Mouse (Mus musculus): ENCODE measurements around the gene Tekt4.

Tekt4 gene

DNA sequence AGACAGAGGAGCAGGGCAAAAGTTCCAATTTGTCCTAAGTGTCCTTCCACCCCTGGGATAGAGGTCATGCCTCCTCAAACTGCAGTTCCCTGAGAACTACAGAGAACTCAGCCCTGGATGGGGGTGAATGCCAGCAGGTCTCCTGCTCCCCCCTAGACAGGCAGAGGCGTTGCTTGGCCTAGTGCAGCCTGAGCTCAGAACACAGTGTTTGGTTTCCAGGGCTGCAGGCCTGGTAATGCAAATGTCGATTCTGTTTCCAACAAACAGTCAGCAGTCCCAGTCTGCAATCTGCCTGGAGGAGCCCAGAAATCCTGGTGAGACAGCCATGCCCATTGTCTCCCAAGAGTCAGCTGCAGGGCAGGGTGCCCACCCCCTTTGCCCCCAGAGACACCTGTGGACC lies at the start of gene Tekt4:
Tekt4 (plus strand) TSS at position 344 of the 400 bp plus-strand sequence.
- no peak for DNase-seq (ENCODE audit: low spot score in 2 of 2)

DNA sequence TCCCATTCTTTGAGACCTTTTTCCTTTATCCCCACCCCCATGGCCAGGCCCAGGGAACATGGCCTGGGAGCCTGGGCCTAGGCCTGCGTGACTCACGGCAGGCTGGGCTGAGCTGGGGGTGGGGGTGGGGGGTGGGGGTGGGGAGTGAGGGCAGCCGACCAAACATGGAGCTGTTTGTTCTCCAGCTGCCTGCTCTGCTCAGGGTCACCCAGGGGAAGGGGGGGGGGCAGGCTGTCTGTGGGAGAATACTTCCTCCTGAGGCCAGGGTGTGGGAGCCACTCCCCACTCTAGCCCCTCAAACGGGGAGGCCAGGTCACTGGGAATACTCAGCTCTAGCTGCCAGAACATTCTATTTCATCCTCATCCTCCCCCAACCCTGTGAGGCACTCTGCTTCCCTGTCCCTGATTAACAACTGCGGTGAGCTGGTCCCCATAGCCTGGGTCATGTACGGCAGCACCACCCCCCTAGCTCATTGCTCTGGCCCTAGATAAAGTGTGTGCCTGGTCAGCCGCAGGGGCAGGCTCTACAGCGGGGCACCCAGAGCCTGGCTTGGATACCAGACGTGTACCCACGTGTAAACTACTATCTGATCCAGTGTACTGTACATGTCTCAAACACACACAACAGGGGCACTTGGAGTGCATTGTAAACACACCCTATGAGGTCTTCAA lies 49.1 kb upstream of the Tekt4 start:
- no peak for DNase-seq (ENCODE audit: low spot score in 2 of 2)

DNA sequence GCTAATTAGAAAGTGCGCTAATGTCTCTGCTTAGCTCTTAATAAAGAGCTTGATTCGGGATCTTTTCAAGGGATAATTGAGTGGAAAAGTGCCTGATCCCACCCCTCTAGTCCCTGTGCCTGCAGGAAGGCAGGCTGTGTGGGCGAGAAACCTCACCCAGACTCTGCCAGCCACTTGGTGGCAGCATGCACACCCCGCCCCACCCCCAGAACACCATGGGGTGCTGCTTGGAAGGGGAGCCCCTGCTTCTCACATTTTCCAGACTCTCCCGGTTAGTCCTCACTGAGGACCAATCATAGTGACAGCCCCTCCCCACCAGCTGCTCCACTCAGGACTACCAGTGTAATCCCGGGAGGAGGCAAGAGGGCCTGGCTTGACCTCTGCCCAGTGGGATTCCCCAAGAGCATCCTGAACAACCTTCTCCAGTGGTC lies 48.4 kb upstream of the Tekt4 start:
- DNase-seq (ENCODE audit: low spot score in 2 of 2), result no peak

DNA sequence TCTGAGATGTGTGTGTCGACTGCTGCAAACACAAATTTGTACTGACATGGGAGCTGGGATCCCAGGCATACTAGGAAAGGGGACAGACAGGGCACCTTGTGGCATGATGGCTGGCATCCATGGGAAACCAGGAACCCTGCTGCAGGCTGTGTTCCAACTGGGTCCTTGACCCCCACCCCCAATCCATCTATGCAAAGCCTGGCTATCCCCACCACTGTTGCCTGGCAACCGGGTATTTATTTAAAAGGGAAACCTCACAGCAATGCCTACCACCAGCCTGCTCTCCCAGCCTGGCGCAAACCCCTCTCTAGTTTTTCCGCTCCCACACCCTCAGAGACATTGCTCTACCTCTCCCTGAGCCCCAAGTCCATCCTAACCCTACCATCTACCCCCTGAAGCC lies 47.1 kb upstream of the Tekt4 start:
- no peak for DNase-seq (ENCODE audit: low spot score in 2 of 2)

DNA sequence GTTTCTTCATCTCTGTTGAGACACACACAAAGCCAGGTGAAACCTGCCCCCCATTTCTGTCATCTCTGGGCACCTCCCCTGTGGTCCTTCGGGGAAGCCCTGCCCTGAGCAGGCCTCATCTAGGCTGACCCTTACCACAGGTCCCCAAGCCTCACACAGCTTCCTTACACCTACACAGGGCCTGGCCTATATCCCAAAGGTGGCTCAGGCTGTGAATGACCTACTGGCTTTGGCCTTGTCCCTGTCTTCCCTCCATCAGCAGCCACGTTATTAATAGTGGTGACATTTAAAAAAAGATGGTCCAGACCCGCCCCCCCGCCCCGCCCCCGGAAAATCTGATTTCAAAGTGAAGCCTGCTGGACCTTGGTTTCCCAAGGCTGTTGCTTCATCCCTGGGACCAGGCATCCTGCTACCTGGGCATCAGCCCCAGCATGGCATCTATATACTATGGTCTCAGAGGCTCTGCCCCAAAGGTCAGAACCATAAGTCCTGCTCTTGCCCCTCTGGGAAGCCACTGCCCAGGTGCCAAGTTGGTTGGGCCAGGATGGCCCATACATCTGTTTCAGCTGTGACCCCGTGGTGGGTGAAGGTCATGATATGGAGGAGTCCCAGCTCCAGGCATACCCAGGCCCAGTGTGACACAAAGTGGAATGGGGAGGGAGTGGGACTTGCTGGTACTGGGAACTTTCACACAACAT lies 46.0 kb upstream of the Tekt4 start:
- no peak for DNase-seq (ENCODE audit: low spot score in 2 of 2)

DNA sequence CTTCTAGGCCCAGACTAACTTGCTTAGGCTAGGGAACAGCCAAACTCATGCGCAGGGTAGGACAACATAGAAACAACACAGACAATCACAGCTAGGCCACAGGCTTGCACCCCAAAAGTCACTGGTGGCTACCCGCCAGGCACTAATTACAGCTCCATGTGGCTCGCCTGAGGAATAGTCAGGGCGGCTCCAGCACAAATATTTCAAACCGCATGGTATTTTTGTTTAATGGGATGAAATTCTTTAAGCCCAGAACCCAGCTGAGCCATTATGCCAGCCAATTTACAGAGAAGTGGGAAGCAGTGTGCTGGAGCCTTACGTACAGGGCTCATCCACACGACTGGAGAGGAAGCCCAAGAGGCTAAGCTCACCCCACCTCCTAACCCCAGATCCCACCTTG lies 44.8 kb upstream of the Tekt4 start:
- no peak for DNase-seq (ENCODE audit: low spot score in 2 of 2)

DNA sequence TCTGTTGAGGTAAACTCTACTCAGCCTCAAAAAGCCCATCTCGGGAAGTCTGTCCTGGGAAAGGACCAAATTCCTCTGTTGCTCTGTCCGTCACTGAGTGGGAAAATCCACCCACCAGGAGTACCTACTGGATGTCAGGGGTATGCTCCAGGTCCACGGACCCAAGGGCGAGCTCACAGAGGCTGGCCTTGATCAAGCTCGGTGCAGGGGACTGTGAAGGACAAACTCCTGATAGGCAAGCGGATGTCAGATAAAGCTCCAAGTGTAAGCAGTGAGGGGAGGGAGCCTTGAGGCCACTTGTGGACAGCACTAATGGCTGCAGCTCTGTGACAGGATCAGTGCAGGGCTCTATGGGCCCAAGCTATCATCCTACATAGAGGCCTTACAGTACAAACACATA lies 44.2 kb upstream of the Tekt4 start:
- DNase-seq (ENCODE audit: low spot score in 2 of 2), result no peak

DNA sequence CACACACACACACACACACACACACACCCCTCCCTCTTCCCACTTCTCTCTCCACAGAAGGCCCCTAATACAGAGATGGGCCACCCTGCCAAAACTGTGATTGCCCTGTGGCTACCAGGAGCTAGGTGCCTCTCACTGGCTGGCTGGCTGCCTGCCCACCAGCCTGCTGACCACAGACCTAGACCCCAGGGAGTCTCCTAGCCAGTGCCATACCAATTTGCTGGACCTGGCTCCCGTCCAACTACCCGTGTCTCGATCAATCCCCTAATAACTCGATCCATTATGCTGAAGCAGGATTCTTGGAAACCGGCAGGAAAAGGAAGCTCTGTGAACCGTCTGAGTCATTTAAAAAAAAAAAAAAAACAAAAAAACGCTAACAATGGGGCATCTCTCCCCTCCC lies 43.6 kb upstream of the Tekt4 start:
- DNase-seq (ENCODE audit: low spot score in 2 of 2), result no peak

DNA sequence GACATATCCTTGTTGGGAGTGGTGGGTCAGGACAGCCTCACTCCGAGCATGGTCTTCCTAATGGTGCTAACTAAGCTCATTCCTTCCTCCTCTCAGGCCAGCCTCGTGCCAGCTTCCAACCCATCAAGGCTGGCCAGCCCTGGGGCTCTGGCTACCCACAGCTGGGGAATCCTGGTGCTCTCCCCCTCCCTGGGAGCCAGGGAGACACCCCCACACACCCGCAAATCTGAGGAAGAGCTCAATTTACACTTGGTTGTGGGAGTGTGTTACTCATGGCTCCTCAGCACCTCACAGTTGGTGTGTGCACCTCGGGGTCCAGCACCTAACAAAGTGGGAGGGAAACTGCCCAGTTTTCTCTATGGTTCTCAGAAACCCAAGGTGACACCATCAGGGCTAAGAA lies 43.2 kb upstream of the Tekt4 start:
- no peak for DNase-seq (ENCODE audit: low spot score in 2 of 2)

DNA sequence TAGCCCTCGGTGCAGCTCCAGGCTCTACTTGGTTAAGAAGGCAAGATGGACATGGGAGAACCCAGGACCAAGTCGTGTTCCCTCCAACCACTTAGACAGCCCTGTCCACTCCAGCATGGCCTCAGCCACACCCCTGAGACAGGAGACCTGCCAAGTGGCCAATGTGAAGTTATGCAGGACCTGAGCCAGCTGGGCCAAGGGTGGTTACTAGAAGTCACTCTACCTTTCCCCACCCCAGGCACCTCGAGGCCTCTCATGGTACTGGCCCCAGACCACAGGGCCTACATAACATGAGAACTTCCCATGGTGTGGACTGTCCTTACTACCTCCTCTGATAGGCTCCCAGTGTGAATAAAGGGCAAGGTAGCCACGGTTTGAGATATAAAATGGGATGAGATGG lies 40.2 kb upstream of the Tekt4 start:
- DNase-seq (ENCODE audit: low spot score in 2 of 2), result no peak

DNA sequence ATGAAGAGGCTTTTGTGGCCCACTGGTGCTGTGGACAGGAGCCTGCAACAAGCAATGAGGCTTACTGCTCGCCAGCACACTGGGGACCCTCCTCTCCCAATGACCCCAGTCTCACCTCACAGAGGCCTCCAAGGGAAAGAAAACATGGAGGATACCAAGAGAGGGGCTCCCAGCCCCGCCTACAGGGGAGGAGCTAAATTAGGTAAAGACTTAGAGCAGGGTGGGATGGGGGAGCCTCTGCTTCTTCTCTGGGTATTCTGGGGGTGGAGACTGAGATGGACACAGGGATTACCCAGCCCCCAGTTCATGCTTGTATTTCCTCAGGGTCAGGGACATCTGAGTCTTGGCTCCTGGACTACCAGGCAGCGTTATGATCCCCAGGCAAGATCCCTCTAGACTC lies 39.5 kb upstream of the Tekt4 start:
- DNase-seq (ENCODE audit: low spot score in 2 of 2), result no peak

DNA sequence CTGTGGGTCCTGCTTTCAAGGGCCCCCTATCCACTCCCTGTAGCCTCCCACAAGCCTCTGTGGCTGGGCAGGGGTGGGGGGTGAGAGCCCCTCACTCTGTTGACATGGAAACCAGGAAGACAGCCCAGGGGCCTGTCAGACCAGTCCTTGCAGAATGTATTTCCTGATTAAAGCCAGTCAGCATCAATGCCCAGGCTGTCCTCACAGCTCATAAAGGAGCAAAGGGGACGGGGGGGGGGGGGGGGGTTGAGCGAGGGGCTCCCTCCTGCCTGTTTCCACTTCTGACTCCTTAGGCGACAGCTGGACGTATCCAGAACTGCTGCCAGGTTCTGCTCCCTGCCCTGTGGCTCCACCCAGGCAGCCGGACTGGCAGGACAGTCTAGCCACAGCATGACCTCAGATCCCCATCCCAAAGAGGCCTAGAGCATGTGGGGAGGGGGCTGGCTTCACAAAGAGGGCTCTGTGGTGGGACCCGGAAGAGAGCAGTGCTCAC lies 38.9 kb upstream of the Tekt4 start:
- no peak for DNase-seq (ENCODE audit: low spot score in 2 of 2)

DNA sequence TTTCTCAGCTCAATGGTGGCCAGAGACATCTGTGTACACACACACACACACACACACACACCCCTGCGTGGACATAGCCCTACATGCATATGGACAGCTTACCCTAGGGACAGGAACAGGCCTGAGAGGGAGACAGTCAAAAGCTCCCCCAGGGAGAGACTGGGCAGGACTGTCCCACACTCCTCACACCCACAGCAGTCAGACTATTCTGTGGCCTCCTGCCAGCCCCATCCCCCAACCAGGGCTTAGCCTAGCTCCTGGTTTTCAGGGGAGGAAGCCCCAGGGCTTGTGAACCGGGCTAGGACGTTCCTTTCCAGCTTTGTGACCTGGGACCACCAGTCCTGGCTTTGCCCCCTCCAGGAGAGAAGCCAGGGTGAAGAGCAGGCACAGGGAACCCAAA lies 38.2 kb upstream of the Tekt4 start:
- no peak for DNase-seq (ENCODE audit: low spot score in 2 of 2)

DNA sequence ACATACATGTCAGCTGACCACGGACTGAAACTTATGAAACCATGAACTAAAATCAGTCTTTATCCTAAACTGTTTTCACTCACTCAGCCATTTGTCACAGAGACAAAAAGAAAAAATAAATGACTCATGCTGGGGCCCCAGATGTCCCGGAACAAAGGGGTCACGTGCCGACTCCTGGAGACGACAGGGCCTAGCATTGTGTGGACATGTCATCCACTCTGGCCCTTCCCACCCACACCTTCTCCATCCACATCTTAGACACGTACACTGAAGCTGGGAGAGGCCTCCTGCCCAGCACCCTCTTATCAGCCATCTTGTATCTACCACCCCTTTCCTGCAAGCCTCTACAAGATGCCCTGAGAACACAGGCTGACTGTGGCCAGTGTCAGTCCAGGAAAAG lies 36.4 kb upstream of the Tekt4 start:
- DNase-seq (ENCODE audit: low spot score in 2 of 2), result no peak

DNA sequence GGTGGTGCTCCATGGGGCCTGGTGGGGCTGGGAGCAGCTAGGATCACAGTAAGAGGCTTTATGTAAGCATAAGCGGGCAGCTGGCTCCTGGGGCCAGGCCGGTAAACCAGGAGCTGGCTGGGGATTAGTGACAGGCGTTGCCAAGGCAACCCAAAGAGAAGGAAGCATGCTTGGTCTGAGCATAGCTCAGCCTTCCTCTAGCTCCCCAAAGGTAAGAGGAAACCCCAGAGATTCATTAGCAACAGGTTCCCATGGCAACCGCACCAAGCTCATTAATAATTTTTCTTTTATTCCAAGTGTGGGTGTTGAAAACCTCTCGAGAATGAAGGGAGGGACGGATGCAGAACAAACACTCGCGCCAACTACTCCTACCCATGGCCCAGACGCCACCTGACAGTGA lies 35.5 kb upstream of the Tekt4 start:
- DNase-seq (ENCODE audit: low spot score in 2 of 2), result no peak

DNA sequence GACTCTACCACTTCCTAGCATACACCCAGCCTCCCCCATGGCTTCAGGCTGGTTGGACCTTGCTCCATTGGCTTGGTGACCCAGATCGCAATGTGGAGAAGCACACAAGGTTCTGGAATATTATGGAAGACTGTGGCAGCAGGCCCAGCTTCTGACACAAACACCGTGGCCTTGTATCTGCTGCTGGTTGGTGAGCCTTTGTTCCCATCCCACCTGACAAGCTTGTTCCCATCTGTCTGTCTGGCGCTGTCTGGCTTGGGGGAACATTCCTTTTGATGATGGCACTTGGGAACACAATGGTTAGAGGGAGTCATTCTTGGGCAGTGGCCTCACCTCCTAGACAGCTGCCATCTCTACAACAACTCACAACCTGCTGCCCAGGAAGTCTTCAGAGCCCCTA lies 33.4 kb upstream of the Tekt4 start:
- no peak for DNase-seq (ENCODE audit: low spot score in 2 of 2)

DNA sequence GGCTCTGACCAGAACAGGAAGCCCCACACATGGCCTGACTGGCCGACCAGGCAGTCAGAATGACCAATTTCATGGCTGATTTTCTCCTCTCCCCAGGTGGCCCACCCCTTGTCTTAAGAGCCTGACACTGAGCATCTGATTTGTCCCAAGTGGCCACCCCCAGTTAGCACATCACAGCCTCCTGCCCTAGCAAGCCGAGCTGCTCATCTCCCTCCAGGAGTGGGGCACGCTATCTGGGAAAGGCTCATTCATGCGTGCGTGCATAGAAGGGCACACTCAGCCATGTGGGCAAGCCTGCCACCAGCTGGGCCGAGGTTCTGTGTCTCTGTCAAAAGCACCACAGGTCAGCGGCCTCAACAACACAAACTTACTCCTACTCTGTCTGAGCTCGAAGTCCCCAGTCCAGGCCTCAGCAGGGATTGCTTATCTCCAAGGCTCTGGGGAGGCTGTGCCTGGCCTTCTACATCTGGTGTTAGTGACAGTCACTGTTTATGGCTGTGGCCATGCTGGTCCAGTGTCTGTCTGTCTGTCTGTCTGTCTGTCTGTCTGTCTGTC lies 29.8 kb upstream of the Tekt4 start:
- DNase-seq (ENCODE audit: low spot score in 2 of 2), result no peak

DNA sequence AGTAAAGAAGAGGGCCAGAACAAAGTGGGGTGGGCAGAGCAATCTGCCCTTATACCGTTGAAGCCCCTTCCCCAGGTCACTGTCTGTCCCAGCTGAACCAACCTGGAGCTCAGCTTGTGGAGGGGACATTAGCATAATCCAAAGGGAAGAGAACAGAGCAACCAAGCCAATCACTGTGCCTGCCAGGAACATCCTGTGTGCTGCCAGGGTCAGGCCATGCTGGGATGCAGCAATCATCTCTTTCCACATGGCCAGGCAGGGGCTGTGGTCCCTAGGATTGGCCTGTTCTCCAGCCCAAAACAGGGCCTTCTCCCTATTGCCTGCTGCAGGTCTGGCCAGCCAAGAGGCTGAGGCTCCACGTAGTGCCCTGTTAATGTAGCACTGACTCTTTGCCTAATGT lies 28.4 kb upstream of the Tekt4 start:
- no peak for DNase-seq (ENCODE audit: low spot score in 2 of 2)

DNA sequence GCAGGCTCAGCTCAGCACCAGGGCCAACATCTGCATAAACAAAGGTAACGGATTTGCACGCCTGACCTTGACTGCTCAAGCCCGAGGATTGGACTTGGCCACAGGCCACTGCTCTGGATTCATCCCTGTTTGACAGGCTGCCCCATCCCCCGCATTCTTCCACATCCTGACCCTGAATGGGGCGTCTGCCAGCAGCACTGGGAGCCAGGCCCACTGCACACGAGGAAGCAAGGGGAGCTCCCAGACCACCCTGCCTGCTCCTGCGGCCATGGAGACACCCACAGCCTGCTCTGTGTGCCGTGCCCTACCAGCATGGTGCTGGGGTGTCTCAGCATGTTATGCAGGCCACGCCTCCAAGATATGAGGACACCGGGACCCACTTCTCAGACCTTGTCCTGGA lies 27.0 kb upstream of the Tekt4 start:
- no peak for DNase-seq (ENCODE audit: low spot score in 2 of 2)

DNA sequence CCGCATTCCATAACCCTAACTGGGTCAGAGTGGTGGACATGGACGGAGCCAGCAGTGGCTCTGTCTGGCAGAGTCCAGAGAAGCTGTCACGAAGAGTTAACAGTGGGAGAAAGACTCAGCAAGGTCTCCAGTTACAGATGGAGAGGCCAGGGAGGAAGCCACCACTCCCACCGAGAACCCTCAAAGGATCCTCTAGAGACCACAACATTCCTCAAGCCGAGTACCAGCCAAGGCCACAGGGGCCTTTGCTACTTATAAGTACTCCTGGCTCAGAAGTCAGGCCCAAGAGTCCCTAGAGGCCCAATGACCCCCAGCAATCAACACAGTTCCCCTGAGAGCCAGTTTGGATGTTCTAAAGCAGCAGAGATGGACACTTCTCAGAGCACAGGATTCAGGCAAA lies 25.2 kb upstream of the Tekt4 start:
- DNase-seq (ENCODE audit: low spot score in 2 of 2), result no peak

DNA sequence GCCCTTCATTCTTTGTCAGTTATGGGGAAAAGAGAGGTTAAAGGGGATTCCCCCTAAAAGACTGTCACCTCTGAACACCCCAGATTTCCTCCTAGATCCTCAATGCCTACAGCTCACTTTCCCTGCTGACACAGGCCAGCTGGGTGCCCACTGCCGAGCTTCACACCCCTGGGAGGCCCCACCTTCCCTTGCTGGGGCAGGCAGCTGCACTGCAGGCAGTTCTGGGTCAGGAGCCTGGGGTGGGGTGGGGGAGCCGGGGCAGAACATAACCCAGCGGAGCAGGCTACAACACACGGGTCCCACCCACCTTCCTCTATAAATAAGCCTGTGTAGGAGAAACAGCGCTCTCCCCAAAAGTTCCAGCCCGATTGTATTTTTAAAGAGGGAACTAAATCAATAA lies 24.5 kb upstream of the Tekt4 start:
- DNase-seq (ENCODE audit: low spot score in 2 of 2), result no peak

DNA sequence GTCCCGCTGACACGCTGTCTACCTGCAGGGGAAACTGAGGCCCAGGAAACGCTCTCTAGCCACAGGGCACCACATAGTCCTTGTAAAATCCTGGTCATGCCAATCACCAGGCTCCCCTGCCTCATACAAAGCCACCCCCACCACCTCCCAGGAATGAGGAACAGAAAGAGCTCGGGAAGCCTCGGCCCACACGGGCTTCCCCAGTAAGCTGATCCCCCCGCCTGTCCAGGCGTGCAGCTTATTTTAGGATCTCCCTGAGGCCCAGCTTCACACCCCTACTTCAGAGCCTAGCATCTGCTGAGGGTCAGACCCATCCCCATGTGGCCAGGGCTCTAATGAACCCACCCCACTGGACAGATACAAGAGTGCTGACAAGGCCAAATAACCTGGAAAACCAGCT lies 23.9 kb upstream of the Tekt4 start:
- DNase-seq (ENCODE audit: low spot score in 2 of 2), result no peak

DNA sequence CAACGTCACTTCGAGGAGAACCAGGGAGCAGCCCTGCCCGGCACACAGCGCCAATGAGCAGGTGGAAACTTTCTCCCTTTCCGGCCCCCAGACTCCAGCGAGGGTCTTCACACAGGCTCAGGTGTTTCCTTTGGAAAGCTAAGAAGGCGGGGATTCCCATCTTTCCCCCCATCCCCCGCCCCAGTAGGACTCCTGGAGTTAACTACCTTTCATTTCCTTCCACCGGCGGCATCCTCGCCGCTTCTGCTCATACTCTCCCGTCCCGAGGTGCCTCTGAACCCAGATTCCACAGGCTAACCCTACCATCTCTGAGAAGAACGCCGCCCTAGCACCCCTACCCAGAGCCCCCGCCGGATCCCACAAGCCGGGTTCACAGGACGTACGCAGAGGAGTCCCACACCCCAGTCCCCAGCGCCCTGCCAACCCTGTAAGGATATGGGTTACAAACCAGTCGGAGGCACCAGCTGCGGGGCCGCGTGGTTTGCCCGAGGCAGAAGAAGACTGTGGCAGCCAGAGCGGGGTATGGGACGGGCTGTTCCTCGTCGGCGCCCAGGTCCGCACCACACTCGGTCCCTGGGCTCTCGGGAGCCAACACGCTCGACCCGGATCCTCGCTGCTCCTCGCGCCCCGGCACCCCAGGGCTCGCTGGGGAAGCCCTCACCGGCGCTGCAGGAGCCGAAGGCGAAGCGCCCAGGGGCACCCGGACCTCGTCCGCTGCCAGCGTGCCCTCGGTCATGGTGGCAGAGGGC lies 21.8 kb upstream of the Tekt4 start:
- no peak for DNase-seq (ENCODE audit: low spot score in 2 of 2)
